Mouse (Mus musculus): ENCODE measurements around the gene Megf9. TPM values are rescaled to one million over a fixed set of nuclear protein-coding genes. Genes with fewer than 3 reads are reported as not detected.

Megf9 gene
- not detected in 2 replicates for polyA plus RNA-seq (2012)

DNA sequence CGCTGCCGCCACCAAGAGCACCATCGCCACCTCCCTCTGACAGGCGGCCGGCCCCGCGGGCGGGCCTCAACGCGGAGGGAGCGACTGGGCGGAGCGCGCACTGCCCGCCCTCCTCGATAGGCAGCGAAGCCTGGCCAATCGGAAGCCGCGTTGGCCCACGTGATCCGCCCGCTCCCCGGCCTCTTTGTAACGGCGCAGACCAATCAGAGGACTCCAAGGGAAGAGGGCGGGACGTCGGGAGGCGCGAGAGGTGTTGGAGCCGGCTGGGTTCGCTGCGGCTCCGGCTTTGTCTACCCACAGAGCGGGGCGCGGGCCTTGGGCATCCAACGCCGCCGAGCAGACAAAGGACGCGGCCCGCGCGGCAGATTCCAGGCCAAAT is at the start of gene Megf9:
Gene Megf9, minus strand, starts transcription at position 105 of the 379 bp plus-strand sequence.
- no peak for TF ChIP-seq GATA1 (IDR thresholded peaks at IDR 0.05; ENCODE audit: low read length)

DNA sequence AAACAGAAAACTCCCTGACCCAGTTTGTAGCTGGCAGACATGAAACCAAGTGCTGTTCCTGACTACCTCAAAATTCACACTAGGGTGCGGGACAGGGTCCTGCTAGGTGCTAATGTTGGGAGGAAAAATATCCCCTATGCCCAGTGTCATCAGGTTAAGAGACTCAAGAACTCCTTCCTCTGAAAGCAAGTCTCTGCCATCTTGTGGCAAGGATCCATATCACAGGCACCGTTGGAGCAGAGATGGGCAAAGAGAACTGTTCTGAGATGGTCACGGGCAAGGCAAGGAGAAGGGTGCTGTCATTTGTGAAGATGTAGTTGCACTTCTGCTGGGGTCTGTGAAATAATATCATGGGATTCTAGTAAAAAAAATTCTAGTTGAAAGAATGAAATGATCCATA is 44.9 kb upstream of the Megf9 start:
- no peak for TF ChIP-seq GATA1 (IDR thresholded peaks at IDR 0.05; ENCODE audit: low read length)

DNA sequence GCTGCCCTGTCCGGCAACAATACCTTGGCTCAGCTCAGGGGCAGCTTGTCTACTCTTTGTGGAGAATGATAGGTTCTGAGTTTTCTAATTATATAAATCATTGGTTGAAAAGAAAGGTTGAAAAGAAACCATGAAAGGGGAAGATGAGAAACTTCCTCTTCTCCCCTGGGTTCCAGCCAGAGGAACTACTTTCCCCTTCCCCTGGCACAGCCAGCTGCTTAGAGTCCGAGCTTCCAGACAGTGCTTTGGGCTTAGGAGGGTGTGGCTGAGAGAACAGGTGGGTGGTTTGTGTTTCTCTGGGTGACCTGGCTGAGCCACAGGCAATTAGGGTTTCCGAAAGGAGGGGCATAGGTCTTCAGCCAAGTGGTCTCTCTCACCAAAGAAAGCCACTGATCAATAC is 43.5 kb upstream of the Megf9 start:
- TF ChIP-seq GATA1 (IDR thresholded peaks at IDR 0.05; ENCODE audit: low read length), result no peak

DNA sequence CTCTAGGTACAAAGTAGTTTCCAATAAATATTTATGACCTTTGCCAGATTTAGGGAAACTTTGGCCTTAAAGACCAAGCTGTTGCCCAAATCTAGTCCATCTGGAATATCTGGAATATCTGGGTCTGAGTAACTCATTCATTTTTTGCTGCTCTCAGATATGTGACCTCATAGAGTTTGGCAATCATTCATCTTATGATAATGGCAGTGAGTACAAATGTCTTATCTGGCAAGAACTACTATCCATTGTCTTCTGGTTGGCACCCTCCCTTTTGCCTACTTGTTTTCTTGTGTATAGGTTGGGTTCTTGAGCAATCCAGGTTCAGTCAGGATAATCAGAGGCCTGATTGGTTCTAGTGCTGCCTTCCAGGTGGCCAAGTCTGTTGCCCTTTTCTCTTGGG is 41.3 kb upstream of the Megf9 start:
- TF ChIP-seq GATA1 (IDR thresholded peaks at IDR 0.05; ENCODE audit: low read length), result no peak

DNA sequence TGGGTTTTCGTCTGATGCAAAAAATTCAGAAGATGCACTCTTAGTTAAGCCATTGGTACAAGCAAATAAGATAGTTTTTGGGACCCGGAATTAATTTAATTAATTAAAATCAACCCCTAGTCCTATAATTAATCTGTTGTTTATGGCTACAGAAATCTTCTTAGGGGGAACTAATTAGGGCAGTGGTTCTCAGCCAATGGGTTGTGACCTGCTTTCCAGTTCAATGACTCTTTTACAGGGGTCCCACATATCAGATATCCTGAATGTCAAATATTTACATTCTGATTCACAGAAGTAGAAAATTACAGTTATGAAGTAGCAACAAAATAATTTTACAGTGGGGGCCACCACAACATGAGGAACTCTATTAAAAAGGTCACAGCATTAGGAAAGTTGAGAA is 39.1 kb upstream of the Megf9 start:
- no peak for TF ChIP-seq GATA1 (IDR thresholded peaks at IDR 0.05; ENCODE audit: low read length)

DNA sequence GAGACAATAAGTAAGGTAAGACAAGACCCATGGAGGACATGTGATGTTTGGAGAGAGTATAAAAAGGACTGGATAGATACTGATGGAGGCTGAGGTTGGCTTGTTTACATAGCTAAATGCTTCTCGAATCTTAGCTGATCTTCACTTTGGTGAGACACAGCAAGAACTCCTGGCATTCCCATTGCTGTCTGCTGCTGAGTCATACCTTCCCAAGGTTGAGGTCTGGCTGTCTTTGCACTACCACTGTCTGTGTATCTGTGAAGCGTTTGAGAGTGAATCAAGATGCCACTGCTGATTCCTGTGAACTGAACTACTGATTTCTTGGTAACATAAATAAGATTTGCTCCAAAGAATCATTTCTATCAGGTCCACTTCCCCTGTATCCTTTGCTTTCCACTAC is 19.1 kb upstream of the Megf9 start:
- TF ChIP-seq GATA1 (IDR thresholded peaks at IDR 0.05; ENCODE audit: low read length), result no peak

DNA sequence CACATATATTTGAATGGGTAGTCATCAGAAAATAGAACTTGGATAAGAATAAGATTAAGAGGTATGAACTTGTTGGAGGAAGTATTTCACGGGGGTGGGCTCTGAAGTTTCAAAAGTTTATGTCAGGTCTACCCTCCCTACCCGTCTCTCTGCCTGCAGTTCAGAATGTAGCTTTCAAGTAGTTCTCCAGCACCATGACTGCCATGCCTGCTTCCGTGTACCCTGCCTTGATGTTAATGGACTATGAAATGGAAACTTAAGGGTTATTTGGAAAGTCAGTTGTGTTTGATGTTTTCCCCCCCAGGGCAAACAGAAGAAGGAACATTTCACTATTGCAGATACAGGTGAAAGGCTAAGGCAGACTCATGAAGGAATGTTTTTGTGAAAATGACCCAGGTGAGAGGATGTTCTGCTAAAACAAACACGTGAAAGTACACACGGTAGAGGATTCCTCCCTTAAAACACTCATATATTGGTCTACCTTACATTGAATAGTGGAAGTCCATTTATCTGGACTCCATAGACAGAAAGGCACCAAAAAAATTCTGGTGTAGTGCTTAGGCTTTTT is 18.5 kb upstream of the Megf9 start:
- no peak for TF ChIP-seq GATA1 (IDR thresholded peaks at IDR 0.05; ENCODE audit: low read length)

DNA sequence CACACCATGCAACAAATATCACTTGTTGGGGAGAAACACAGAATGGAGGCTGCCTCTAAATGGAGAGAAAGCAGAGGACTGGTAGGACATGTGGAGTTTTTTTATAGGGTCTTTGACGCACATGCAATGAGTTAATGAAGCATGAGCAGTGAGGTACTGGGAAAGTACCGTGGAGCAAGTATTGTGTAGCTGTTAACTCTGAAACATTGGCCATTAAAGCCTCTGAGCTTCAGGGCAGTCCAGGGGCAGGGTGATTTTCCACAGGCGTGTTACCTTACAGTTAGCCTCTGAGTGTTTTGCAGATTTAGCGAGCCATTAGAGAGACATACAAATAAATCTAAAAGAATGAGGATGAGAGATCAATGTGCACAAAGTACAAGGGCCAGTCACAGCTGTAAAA is 17.3 kb upstream of the Megf9 start:
- TF ChIP-seq GATA1 (IDR thresholded peaks at IDR 0.05; ENCODE audit: low read length), result no peak

DNA sequence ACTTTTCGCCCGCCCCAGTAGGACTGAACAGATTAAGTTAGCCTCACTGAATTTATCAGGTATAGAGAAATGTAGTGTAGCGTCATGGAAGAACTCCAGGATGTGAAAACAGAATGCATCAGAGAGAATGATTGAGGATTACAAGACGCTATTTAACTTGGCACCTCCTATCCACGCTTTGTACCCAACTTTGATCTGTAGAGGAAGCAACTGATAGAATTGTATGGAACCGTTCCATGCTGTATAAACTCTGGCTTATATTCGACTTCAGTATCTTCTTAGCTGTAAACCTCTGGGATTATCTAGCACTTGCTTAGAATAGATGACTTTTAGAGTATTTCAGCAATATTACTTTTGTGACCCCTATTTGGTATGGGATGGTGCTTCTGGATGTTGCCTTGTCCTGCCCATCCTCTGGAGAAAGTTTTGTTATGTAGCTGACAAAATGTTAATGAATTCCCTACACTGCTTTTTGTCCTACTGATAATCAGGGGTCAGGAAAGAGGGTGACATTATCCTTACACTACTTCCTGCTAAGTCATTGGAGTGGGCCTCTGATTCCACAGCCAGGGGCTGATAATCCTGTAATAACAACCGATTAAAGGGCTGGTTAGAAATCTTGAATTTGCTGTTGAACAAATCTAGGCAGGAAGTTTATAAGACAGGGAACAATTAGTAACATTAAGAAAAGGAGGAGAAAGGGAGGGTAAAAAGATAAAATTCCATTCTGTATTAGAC is 12.8 kb upstream of the Megf9 start:
- TF ChIP-seq GATA1 (IDR thresholded peaks at IDR 0.05; ENCODE audit: low read length), result no peak

DNA sequence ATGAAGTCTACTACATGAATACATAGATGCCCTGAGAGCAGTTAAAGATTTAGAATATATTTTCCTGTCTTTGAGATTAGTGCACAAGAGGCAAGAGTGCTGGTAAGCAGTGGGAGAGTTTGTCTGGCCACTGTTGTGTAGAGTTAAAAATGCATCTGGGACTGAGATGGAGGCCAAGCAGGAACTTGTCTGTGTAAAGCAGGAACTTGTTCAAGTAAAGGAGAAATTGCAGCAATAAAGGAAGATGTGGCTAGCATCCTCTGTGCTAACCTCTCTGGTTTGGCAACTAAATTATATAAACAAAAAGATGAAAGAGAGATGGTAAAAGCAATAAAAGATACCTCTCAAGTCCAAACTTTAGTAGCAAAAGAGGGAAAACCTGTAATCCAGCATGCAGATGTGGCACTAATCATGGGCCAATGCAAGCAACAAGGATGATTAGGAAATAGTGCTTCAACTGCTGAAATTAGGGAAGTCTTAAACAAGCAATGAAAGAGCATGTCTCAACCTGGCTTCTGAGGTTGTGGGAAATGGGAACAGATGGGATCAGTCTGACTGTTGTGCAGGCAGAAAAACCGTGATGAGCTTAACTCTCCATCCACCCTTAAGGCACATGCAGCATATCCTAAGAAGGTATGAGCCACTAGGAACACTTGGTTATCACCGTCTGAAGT is 11.2 kb upstream of the Megf9 start:
- TF ChIP-seq GATA1 (IDR thresholded peaks at IDR 0.05; ENCODE audit: low read length), result no peak

DNA sequence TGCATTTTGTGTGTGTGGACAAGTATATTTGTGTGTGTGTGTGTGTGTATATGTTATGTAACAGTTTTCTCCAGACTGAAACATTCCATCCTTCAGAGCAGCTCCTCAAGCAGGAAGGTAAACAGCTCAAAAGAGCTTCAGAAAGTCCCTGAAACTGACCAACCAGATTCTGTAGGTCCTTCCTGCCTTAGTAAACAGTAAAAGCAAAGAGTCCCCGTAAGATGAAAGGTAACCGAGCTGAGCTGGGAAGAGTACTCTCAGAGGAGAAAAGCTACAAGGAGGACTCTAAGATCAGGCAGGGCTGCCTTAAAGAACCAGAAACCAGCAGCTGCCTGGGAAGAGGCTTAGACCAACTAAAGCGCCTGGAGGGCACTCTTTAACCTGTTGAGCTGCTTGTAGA is 9.6 kb upstream of the Megf9 start:
- no peak for TF ChIP-seq GATA1 (IDR thresholded peaks at IDR 0.05; ENCODE audit: low read length)

DNA sequence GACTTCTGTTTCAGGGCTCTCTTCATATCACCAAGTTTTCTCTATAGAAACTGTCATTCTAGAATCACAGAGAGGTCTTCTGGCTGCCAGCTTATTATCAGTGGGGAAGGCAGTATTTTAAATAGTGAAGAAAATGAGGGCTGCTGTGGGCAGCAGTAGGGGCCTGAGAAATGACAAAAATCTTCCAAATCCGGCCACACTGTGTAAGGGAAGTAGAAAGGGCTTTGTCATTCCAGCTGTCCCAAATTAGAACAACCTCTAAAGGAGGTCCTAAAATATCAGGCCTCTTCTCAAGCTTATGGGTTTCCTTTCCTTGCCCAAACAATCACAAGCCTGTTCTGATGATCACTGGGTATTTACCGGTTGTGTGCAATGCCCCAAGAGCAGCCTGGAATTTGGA is 7.6 kb upstream of the Megf9 start:
- TF ChIP-seq GATA1 (IDR thresholded peaks at IDR 0.05; ENCODE audit: low read length), result no peak

DNA sequence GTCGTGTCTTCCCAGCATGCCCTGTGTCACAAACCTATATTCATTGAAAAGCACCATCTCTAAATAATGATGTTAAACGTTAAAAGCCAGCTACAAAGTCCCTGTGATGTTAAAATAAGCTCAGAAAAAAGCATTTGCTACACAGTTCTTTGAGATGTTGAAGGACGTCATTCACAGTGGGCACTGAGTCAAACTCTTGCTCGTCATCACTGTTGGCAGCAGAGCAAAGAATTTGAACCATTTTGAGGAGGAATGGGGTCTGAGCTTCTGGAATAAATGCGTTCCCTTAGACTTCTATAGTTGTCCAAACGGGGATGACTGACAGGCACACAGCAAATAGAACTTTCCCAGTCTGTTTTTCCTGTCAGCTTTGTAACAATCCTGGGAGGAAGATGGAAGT is 5.9 kb upstream of the Megf9 start:
- TF ChIP-seq GATA1 (IDR thresholded peaks at IDR 0.05; ENCODE audit: low read length), result no peak

DNA sequence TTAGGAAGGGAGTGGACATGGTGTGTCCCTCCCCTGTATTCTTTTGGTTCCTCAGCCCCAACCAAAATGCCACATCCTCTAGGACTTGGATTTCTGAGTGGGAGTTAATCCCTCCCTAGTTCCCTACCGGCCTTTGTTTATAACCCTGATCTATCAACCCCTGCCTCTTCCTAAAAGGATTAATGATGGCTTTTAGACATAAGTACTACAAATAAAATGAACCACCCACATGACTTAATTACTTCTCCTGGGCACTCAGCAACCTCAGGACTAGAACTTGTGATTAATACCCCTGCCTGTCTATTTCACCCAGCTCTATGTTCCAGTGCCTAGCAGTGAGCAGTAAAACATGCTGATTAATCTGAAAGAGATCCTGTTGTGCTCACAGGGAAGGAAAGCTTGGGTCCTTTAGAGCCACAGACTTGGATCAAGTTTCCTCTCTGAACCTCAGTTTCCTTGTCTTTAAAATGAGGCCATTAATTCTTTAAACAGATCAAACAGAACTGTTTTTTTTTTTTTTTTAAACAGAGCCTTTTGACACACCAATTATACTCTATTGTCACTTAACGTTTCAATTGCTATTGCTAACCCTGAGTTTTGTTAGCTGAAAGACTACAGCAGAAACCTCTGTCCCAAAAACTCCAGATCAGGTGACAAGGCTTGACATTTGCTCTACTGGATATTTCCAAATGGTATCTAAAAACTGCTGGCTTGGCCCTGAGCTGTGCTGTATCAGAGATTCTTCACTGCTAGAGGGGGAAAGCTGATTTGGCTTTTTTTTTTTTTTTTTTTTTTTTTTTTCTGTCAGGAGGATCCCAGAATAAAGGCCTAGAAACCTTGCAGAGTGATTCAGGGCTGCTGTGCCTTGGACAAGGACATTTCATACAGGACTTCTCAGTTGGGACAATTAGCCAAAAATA is 2.1 kb upstream of the Megf9 start:
- TF ChIP-seq GATA1 (IDR thresholded peaks at IDR 0.05; ENCODE audit: low read length), result no peak

DNA sequence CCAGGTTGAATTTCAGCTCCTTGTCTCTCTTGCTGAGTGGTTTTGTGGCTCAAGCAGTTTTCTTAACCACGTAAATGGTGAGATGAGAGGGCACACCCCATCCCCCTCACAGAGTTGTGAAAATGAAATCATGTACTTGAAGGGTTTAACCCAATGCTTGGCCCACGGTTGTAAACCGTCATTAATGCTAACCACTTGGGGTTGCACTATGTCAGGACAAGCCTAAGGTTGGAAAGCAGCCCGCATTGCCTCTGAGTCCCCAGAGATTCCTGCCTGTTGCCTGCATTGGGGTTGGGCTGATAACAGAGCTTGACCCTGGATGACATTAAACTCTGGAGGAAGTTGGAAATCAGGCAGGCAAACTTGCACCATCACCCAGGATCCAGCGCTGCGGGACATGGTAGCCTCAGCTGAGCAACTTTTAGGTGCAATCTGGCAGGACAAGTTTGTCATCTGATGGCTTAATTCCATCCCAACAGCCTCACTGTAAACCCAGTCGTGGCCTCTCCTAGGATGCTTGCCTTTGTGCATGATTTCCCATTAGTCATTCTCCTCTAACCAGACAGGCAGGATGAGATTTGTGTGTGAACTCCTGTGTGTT is 1.0 kb upstream of the Megf9 start:
- TF ChIP-seq GATA1 (IDR thresholded peaks at IDR 0.05; ENCODE audit: low read length), result no peak
